In the genomic region with DNA sequence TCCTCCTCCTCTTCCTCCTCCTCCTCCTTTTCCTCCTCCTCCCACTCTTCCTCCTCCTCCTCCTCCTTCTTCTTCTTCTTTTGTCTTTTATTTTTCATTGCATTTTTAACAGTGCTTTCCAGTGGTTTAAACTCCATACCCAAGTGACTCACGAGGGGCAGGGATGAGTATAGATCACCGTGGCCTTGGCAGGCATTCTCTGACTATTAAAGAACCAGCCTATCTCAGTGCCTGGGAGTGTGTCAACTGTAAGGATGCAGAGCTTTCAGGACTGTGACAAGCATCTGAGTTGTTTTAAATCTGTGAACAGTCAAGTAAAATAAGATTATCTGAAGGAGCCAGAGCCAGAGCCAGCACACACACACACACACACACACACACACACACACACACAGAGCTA, we compare ENCODE assay signal across 13 mouse cellular contexts.
"Had no signal": no experiment of that assay in that cellular context is flagged by ENCODE, and none has a peak within 500 bp of the region (broad histone marks: within the 10 kb centered on the region; RNA-seq: fewer than 3 reads in every experiment).

No protein-coding gene starts in this region.

- H3K4me2 ChIP-seq: limb, embryonic 13.5 days; midbrain, embryonic 12.5 days had no signal

- H3K9me3 ChIP-seq: limb, embryonic 13.5 days; midbrain, embryonic 12.5 days had no signal

- H3K36me3 ChIP-seq: midbrain, embryonic 12.5 days had no signal

- H3K9ac ChIP-seq: limb, embryonic 13.5 days; liver, embryonic 14.5 days; midbrain, embryonic 12.5 days had no signal

- H3K27me3 ChIP-seq: limb, embryonic 13.5 days; midbrain, embryonic 12.5 days had no signal

- DNase-seq: kidney, adult 8-10 months; kidney, postnatal 25 days; lung, adult 18-20 months; right cerebral cortex, adult 18-20 months; right cerebral cortex, postnatal 25 days; thymus, adult 2 months; thymus, postnatal 25 days had no signal

- H3K4me3 ChIP-seq: left cerebral cortex, adult 2 months; limb, embryonic 13.5 days; midbrain, embryonic 12.5 days had no signal

- ATAC-seq: midbrain, embryonic 16.5 days had no signal

- H3K27ac ChIP-seq: left cerebral cortex, adult 2 months; liver, embryonic 14.5 days; midbrain, embryonic 12.5 days; stomach, postnatal 0 days had no signal
